Mouse (Mus musculus): ENCODE data around the gene Ep400. TPM values are rescaled to one million over a fixed set of nuclear protein-coding genes. Genes with fewer than 3 reads are reported as not detected.

Ep400 gene
- 30.7 and 56.3 TPM in 2 replicates for polyA plus RNA-seq (2014; fragmentation: Nextera tagmentation; extraction: Ambion mirVana)

DNA sequence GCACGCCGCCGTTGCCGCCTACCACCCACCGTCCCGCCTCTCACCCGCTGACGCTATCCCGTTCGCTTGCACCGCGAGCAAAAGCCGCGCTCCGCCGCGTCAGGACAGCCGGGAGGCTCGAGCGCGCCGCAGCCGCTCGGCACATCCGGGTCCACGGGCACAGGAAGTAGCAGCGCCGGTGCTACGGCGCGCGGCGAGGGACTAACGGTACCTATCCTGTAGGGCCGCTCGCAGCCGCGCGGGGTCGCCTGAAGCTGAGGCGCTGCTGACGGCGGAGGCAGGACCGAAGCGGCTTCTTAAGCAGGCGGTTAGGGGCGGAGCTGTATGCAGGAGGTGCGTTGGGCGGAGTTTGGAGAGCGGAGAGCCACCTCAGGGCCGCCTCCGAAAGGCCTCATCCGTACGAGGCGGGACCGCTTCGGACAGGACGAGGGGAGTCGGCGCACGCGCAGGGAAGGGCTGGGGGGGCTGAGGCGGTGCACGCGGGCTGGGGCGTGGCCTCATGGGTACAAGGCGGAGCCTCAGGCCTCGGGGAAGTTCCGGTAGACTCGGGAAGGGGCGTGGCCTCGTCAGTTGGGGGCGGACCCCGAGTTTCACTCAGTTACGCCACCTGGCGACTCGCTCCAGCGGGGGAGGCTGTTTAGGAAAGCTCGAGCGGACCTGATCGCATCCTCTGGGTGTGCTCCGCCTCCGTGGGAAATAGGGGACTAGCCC is at the start of gene Ep400:
Ep400 (minus strand) TSS at position 270 of the 711 bp plus-strand sequence.
- Histone ChIP-seq H3K27me3 (ENCODE audit: control insufficient read depth, insufficient read depth, low read length) (no peaks in the 10 kb centered on the region), H3K36me3 (ENCODE audit: control insufficient read depth, insufficient read depth, low read length) (peaks cover 24% of the 10 kb centered on the region), H3K4me2 (replicated peaks; ENCODE audit: low read depth, low read length) (peak within 1 kb of the TSS; percentile 58), H3K4me1 (ENCODE audit: control insufficient read depth, insufficient read depth, low read length) (peaks cover 11% of the 10 kb centered on the region), H3K4me3 (ENCODE audit: low read length) (peak within 1 kb of the TSS; percentile 96), H3K9ac (ENCODE audit: low read depth, low read length) (peak within 1 kb of the TSS; percentile 92), H3K9me3 (ENCODE audit: control insufficient read depth, low read length) (no peaks in the 10 kb centered on the region), H3K27ac (ENCODE audit: low read depth, low read length) (peak within 1 kb of the TSS; percentile 98)
- under 1% methylated on average over 83 of the region's 83 CpGs for WGBS
- peak; percentile 98 for ATAC-seq (ENCODE audit: low FRiP score, low TSS enrichment)

DNA sequence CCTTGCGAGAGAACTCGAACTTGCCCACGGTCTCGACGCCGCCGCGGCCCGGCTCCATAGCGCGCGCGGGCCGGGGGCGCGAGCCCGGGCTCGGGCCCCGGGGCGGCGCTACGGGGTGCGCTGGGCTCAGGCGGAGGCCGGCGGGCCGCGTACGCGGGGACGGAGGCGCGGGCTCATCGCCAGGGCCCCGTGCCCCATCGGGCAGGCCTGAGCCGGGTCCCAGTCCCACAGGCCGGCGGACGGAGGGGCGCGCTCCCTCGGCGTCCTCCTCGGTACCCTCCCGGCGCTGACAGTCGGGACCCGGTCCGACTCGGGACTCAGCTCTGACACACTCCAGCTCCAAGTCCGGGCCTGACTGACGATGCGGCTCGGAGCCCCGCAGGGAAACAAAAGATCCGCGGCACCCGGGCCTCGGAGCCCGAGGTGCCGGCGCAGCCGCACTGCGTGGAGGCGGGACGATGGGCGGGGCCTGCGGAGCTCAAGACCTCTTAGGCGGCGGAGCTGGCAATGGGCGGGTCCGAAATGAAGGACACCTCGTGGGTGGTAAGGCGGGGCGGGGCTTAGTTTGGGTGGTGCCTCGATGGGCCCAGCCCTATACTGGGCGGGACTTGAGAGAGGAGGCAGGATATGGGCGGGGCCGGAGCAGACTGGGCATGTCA is 39.3 kb upstream of the Ep400 start, which contains the start of gene Ulk1:
Ulk1 (minus strand) TSS at position 431 of the 659 bp plus-strand sequence.
- Histone ChIP-seq H3K9me3 (ENCODE audit: control insufficient read depth, low read length) (no peaks in the 10 kb centered on the region), H3K4me3 (ENCODE audit: low read length) (peak within 1 kb of the TSS; percentile 86), H3K4me2 (replicated peaks; ENCODE audit: low read depth, low read length) (peak within 1 kb of the TSS; percentile 87), H3K4me1 (ENCODE audit: control insufficient read depth, insufficient read depth, low read length) (peaks cover 15% of the 10 kb centered on the region), H3K27ac (ENCODE audit: low read depth, low read length) (peak within 1 kb of the TSS; percentile 69), H3K9ac (ENCODE audit: low read depth, low read length) (peak within 1 kb of the TSS; percentile 97), H3K27me3 (ENCODE audit: control insufficient read depth, insufficient read depth, low read length) (no peaks in the 10 kb centered on the region), H3K36me3 (ENCODE audit: control insufficient read depth, insufficient read depth, low read length) (peaks cover 9% of the 10 kb centered on the region; the same call in 1 of the 2 replicates)
- ATAC-seq (ENCODE audit: low FRiP score, low TSS enrichment): peak; percentile 96
- under 1% methylated on average over 67 of the region's 80 CpGs for WGBS

DNA sequence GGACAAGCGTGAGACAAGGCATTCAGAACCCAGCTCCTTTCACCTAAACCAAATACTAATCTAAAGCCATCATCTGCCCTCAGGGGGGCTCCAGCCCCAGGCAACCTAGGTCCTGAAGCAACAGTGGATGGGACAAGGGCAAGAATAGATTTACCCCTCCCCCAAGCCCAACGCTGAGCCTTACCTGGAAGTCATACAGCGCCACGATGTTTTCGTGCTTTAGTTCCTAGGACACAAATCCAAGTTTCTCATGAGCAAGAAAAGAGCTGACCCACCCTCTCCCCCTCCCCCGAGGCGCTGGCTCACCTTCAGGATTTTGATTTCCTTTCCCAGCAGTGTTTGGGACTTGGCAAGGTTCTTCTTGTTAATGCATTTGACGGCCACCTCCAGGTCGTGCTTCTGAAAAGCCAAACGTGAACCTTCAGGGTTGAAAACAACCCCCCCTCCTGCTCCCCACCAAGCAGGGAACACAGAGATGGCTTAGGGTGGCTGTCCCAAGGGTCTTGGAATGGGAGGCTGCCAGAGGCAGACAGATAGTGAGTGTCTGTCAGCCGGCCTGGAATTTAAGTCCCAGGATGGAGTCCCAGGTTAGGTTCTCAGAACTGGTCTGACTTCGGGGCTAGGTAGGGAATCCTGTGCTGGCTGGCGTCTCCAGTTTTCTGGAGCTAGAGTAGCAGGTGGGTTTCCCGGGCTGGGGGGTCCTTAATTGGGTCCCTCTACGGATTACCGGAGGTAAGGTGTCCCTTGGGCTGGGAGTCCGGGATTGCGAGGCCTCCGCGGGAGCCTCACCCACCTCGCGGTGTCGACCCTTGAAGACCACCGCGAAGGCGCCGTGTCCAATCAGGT is 38.5 kb upstream of the Ep400 start:
- H3K4me1 ChIP-seq (ENCODE audit: control insufficient read depth, insufficient read depth, low read length): peaks cover 15% of the 10 kb centered on the region
- peak overlapping the region; percentile 86 for H3K4me3 ChIP-seq (ENCODE audit: low read length)
- H3K36me3 ChIP-seq (ENCODE audit: control insufficient read depth, insufficient read depth, low read length): peaks cover 12% of the 10 kb centered on the region; the same call in 1 of the 2 replicates
- H3K9ac ChIP-seq (ENCODE audit: low read depth, low read length): peak overlapping the region; percentile 97
- under 1% methylated on average over 27 of the region's 27 CpGs for WGBS
- peak overlapping the region; percentile 69; the same call in 1 of the 2 replicates for H3K27ac ChIP-seq (ENCODE audit: low read depth, low read length)
- H3K4me2 ChIP-seq (replicated peaks; ENCODE audit: low read depth, low read length): peak overlapping the region; percentile 87
- 0 out of 2 replicates have a peak, but pooled peaks have one; percentile 1 for ATAC-seq (ENCODE audit: low FRiP score, low TSS enrichment)
- no peaks in the 10 kb centered on the region for H3K9me3 ChIP-seq (ENCODE audit: control insufficient read depth, low read length)
- no peaks in the 10 kb centered on the region for H3K27me3 ChIP-seq (ENCODE audit: control insufficient read depth, insufficient read depth, low read length)

DNA sequence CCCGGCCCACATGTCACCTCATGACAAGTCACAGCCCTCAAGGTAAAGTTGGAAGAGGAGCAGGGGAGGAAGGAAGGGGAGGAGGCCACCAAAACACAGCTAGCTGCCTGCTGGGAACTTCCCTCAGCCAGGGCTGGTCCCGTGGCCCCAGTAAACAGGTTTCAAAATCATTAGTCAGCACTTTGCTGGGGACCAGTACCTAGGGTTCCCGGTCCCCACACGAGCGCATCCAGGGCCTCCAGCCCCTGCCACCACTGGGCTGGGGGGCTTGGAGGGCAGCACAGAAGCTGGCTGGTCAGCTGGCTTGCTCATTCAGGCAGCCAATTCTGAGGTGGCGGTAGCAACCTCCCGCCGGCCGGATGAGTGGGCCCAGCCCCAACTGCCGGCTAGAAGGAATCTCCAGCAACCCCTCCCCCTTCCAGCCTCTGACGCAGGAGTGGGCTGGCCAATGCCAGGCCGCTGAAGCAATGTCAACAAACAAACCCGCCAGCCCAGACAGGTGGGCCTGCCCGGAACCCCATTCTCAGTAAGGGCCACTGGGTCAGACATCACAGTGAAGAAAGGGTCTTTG is 37.6 kb upstream of the Ep400 start:
- Histone ChIP-seq H3K4me2 (replicated peaks; ENCODE audit: low read depth, low read length) (peak overlapping the region; percentile 87), H3K4me3 (ENCODE audit: low read length) (peak overlapping the region; percentile 86), H3K9me3 (ENCODE audit: control insufficient read depth, low read length) (no peaks in the 10 kb centered on the region), H3K9ac (ENCODE audit: low read depth, low read length) (peak overlapping the region; percentile 97), H3K27ac (ENCODE audit: low read depth, low read length) (peak overlapping the region; percentile 49; the same call in 1 of the 2 replicates), H3K4me1 (ENCODE audit: control insufficient read depth, insufficient read depth, low read length) (peaks cover 15% of the 10 kb centered on the region), H3K27me3 (ENCODE audit: control insufficient read depth, insufficient read depth, low read length) (no peaks in the 10 kb centered on the region), H3K36me3 (ENCODE audit: control insufficient read depth, insufficient read depth, low read length) (peaks cover 12% of the 10 kb centered on the region; the same call in 1 of the 2 replicates)
- peak; percentile 53 for ATAC-seq (ENCODE audit: low FRiP score, low TSS enrichment)
- WGBS: 2% methylated on average over 14 of the region's 14 CpGs

DNA sequence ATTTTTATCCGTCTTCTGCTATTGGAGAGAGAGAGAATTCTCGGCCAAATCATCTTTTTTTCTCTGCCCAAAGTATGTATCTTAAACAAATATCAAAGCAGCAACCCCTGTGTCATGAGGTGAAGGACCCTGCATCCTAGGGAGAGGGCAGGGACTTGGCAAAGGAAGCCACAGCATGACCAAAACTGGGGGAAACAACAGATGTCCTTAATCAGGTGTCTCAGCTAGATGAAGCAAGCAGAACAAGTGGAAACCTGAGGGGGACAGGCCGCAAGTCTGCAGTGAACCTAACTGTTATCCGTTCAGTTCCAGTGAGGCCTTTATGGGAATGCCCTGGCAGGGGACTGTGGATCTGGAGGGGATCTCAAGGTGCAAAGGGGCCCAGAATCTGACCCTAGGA is 36.9 kb upstream of the Ep400 start:
- no peak overlapping the region for H3K27ac ChIP-seq (ENCODE audit: low read depth, low read length)
- no peaks in the 10 kb centered on the region for H3K27me3 ChIP-seq (ENCODE audit: control insufficient read depth, insufficient read depth, low read length)
- no peak for ATAC-seq (ENCODE audit: low FRiP score, low TSS enrichment)
- H3K4me2 ChIP-seq (replicated peaks; ENCODE audit: low read depth, low read length): peak overlapping the region; percentile 87
- peak overlapping the region; percentile 86 for H3K4me3 ChIP-seq (ENCODE audit: low read length)
- H3K4me1 ChIP-seq (ENCODE audit: control insufficient read depth, insufficient read depth, low read length): peaks cover 15% of the 10 kb centered on the region
- H3K9me3 ChIP-seq (ENCODE audit: control insufficient read depth, low read length): no peaks in the 10 kb centered on the region
- WGBS: 92% methylated on average over 4 of the region's 4 CpGs
- H3K9ac ChIP-seq (ENCODE audit: low read depth, low read length): peak overlapping the region; percentile 97
- H3K36me3 ChIP-seq (ENCODE audit: control insufficient read depth, insufficient read depth, low read length): peaks cover 16% of the 10 kb centered on the region; the same call in 1 of the 2 replicates

DNA sequence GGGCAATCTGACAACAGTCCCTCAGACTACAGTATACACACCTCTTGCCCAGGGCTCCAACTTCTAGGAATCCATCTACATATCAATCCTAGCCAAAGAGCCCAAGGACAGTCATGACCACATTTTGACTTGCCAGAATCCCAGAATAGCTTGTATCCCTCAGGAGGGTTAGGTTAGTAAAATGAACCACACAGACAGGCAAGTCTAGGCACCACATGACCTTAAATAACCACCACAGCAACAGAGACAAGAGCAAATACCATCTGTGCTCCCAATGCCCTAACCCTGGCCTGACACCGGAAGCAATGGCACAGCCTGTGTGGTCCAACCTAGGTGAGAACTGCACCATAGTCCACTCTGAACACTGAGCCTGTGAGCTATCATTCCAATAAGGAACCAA is 36.2 kb upstream of the Ep400 start:
- no peaks in the 10 kb centered on the region for H3K27me3 ChIP-seq (ENCODE audit: control insufficient read depth, insufficient read depth, low read length)
- H3K27ac ChIP-seq (ENCODE audit: low read depth, low read length): no peak overlapping the region
- H3K9ac ChIP-seq (ENCODE audit: low read depth, low read length): no peak overlapping the region
- peaks cover 22% of the 10 kb centered on the region for H3K36me3 ChIP-seq (ENCODE audit: control insufficient read depth, insufficient read depth, low read length)
- no peak overlapping the region for H3K4me2 ChIP-seq (replicated peaks; ENCODE audit: low read depth, low read length)
- no peak overlapping the region for H3K4me3 ChIP-seq (ENCODE audit: low read length)
- no peaks in the 10 kb centered on the region for H3K9me3 ChIP-seq (ENCODE audit: control insufficient read depth, low read length)
- no peak for ATAC-seq (ENCODE audit: low FRiP score, low TSS enrichment)
- 83% methylated on average over 1 of the region's 1 CpGs for WGBS
- H3K4me1 ChIP-seq (ENCODE audit: control insufficient read depth, insufficient read depth, low read length): peaks cover 15% of the 10 kb centered on the region

DNA sequence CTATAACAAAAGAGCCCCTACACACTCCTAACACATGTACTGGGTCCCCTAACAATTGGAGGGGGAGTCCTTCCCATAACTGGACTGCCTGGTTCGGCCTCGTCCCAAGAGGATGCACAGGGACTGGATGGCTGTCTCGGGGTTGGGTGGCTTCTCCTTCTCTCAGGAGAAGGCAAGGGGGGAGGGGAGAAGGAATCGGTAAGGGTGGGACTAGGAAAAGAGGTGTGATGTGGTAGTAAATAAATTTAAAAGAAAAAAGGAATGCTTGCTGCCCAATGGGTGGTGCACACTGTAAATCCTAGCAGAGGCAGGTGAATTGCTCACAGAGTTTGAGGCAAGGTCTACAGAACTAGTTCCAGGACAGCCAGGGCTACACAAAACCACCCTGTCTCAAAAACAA is 35.6 kb upstream of the Ep400 start:
- H3K9ac ChIP-seq (ENCODE audit: low read depth, low read length): no peak overlapping the region
- peaks cover 25% of the 10 kb centered on the region for H3K36me3 ChIP-seq (ENCODE audit: control insufficient read depth, insufficient read depth, low read length)
- ATAC-seq (ENCODE audit: low FRiP score, low TSS enrichment): no peak
- H3K27me3 ChIP-seq (ENCODE audit: control insufficient read depth, insufficient read depth, low read length): no peaks in the 10 kb centered on the region
- no peaks in the 10 kb centered on the region for H3K9me3 ChIP-seq (ENCODE audit: control insufficient read depth, low read length)
- H3K4me3 ChIP-seq (ENCODE audit: low read length): no peak overlapping the region
- H3K27ac ChIP-seq (ENCODE audit: low read depth, low read length): no peak overlapping the region
- 70% methylated on average over 4 of the region's 4 CpGs for WGBS
- H3K4me1 ChIP-seq (ENCODE audit: control insufficient read depth, insufficient read depth, low read length): peaks cover 15% of the 10 kb centered on the region
- no peak overlapping the region for H3K4me2 ChIP-seq (replicated peaks; ENCODE audit: low read depth, low read length)

DNA sequence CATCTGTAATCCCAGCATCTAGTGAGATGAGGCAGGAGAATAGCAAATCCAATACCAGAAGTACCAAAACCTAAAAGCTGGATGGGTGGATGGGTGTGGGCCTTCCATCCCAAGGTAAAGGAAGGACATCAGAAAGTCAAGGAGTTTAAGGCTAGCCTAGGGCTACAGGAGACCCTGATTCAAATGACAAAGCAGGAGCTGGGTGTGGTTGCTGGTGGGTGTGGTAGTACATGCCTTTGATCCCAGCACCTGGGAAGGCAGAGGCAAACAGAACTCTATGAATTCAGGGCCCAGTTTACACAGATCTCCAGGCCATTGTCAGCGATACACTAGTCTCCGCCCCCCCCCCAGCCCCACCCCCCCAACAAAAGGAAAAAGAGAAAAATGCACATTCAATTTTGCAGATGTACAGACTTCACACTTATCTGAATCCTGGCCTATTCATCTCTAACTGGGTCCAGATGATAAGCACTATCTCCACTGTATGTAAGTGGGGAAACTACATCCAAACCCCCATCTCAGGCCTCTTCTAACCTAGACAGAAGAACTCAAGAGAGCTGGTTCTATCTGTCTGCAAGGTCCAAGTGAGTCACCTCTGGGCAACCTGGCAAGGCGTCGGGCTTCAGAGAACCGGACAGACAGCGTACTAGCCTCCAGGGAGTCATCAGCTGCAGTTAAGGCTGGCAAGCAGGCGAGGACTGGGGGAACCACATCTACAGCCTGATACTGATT is 33.7 kb upstream of the Ep400 start:
- H3K36me3 ChIP-seq (ENCODE audit: control insufficient read depth, insufficient read depth, low read length): peaks cover 39% of the 10 kb centered on the region
- H3K4me1 ChIP-seq (ENCODE audit: control insufficient read depth, insufficient read depth, low read length): peaks cover 15% of the 10 kb centered on the region
- no peak overlapping the region for H3K9ac ChIP-seq (ENCODE audit: low read depth, low read length)
- no peaks in the 10 kb centered on the region for H3K9me3 ChIP-seq (ENCODE audit: control insufficient read depth, low read length)
- no peak overlapping the region for H3K4me3 ChIP-seq (ENCODE audit: low read length)
- no peak overlapping the region for H3K27ac ChIP-seq (ENCODE audit: low read depth, low read length)
- WGBS: 86% methylated on average over 7 of the region's 7 CpGs
- no peaks in the 10 kb centered on the region for H3K27me3 ChIP-seq (ENCODE audit: control insufficient read depth, insufficient read depth, low read length)
- H3K4me2 ChIP-seq (replicated peaks; ENCODE audit: low read depth, low read length): no peak overlapping the region
- no peak for ATAC-seq (ENCODE audit: low FRiP score, low TSS enrichment)

Data from kidney, embryonic 14.5 days (tissue).